Mouse (Mus musculus): ENCODE results near the gene Bcl9l. TPM values are rescaled to one million over a fixed set of nuclear protein-coding genes. Genes with fewer than 3 reads are reported as not detected.

Bcl9l gene
- polyA plus RNA-seq, 1 experiment from 2014 or later = 16.9 TPM

GRCm38 (mm10) chr9:44551138-44551537 is 68.5 kb downstream of the Bcl9l start:
- 87% methylated on average over 10 of the region's 10 CpGs for WGBS
- Histone ChIP-seq H3K27ac (replicated peaks; ENCODE audit: low read depth, low read length) (no peak overlapping the region), H3K4me2 (ENCODE audit: low read depth, low read length) (no peak overlapping the region), H3K4me1 (ENCODE audit: control insufficient read depth, insufficient read depth, low read length) (no peaks in the 10 kb centered on the region), H3K27me3 (replicated peaks; ENCODE audit: control insufficient read depth, insufficient read depth, low read length) (no peaks in the 10 kb centered on the region), H3K9ac (ENCODE audit: low read depth, low read length) (no peak overlapping the region), H3K9me3 (ENCODE audit: control insufficient read depth, low read length) (no peaks in the 10 kb centered on the region), H3K36me3 (ENCODE audit: control insufficient read depth, insufficient read depth, low read length) (no peaks in the 10 kb centered on the region), H3K4me3 (ENCODE audit: low read depth, low read length) (no peak overlapping the region)
- DNase-seq (ENCODE audit: low spot score) (no peak), ATAC-seq (ENCODE audit: low read depth) (no peak)

DNA sequence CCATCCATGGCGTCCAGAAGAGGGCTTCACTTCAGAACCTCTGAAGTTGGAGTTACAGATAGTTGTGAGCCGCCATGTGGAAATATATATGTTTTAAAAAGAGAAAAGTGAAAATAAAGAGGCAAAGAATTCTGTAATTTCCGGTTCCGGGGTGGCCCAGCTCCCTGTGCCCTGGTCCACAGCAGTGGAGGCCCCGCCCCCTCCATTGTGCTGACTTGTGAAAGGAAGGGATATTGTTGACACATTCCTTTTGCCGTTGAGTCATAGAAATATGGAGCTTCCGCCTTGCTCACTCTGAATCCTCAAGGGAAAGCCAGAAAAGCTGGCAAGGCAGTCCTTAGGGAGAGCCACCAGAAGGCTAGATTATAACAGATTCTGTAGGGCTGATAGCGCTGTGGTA is 69.5 kb downstream of the Bcl9l start:
- ATAC-seq (ENCODE audit: low read depth) (no peak), DNase-seq (ENCODE audit: low spot score) (peak; percentile 29)

More for the DNA sequence above, 69.5 kb downstream of the Bcl9l start:
- Histone ChIP-seq H3K36me3 (ENCODE audit: control insufficient read depth, insufficient read depth, low read length) (no peaks in the 10 kb centered on the region), H3K4me3 (ENCODE audit: low read depth, low read length) (no peak overlapping the region), H3K4me1 (ENCODE audit: control insufficient read depth, insufficient read depth, low read length) (no peaks in the 10 kb centered on the region), H3K27me3 (replicated peaks; ENCODE audit: control insufficient read depth, insufficient read depth, low read length) (no peaks in the 10 kb centered on the region), H3K4me2 (ENCODE audit: low read depth, low read length) (no peak overlapping the region), H3K27ac (replicated peaks; ENCODE audit: low read depth, low read length) (no peak overlapping the region), H3K9ac (ENCODE audit: low read depth, low read length) (no peak overlapping the region), H3K9me3 (ENCODE audit: control insufficient read depth, low read length) (no peaks in the 10 kb centered on the region)
- WGBS = 82% methylated on average over 8 of the region's 8 CpGs

Other genes with a start within 250 kb of the Bcl9l start
- 15.3 and 17.1 TPM in 2 replicates for gene Cbl, start 248.8 kb upstream of the Bcl9l start, polyA plus RNA-seq (2014; fragmentation: Nextera tagmentation; extraction: Ambion mirVana)
- gene Ccdc153, start 242.1 kb upstream of the Bcl9l start, polyA plus RNA-seq (2014; fragmentation: Nextera tagmentation; extraction: Ambion mirVana) = 0.96 and 10.0 TPM in 2 replicates
- 0.12 and 0.15 TPM in 2 replicates for gene Pdzd3, start 231.4 kb upstream of the Bcl9l start, polyA plus RNA-seq (2014; fragmentation: Nextera tagmentation; extraction: Ambion mirVana)
- 9.7 and 13.2 TPM in 2 replicates for gene Nlrx1, start 214.2 kb upstream of the Bcl9l start, polyA plus RNA-seq (2014; fragmentation: Nextera tagmentation; extraction: Ambion mirVana)
- 4.5 and 5.1 TPM in 2 replicates for gene Abcg4, start 194.2 kb upstream of the Bcl9l start, polyA plus RNA-seq (2014; fragmentation: Nextera tagmentation; extraction: Ambion mirVana)
- gene Hinfp, start 177.2 kb upstream of the Bcl9l start, polyA plus RNA-seq (2014; fragmentation: Nextera tagmentation; extraction: Ambion mirVana) = 15.6 and 18.7 TPM in 2 replicates
- 7.3 and 9.5 TPM in 2 replicates for gene C2cd2l, start 162.5 kb upstream of the Bcl9l start, polyA plus RNA-seq (2014; fragmentation: Nextera tagmentation; extraction: Ambion mirVana)
- gene Dpagt1, start 156.8 kb upstream of the Bcl9l start, polyA plus RNA-seq (2014; fragmentation: Nextera tagmentation; extraction: Ambion mirVana) = 34.3 and 34.9 TPM in 2 replicates
- 202 and 227 TPM in 2 replicates for gene H2afx, start 148.1 kb upstream of the Bcl9l start, polyA plus RNA-seq (2014; fragmentation: Nextera tagmentation; extraction: Ambion mirVana)
- gene Hmbs, start 138.6 kb upstream of the Bcl9l start, polyA plus RNA-seq (2014; fragmentation: Nextera tagmentation; extraction: Ambion mirVana) = 98.5 and 99.9 TPM in 2 replicates
- gene Vps11, start 121.2 kb upstream of the Bcl9l start, polyA plus RNA-seq (2014; fragmentation: Nextera tagmentation; extraction: Ambion mirVana) = 24.5 and 25.8 TPM in 2 replicates
- gene Hyou1, start 103.3 kb upstream of the Bcl9l start, polyA plus RNA-seq (2014; fragmentation: Nextera tagmentation; extraction: Ambion mirVana) = 29.6 and 30.0 TPM in 2 replicates
- 19.0 and 20.1 TPM in 2 replicates for gene Slc37a4, start 86.0 kb upstream of the Bcl9l start, polyA plus RNA-seq (2014; fragmentation: Nextera tagmentation; extraction: Ambion mirVana)
- 2,445 and 2,627 TPM in 2 replicates for gene Rps25, start 75.7 kb upstream of the Bcl9l start, polyA plus RNA-seq (2014; fragmentation: Nextera tagmentation; extraction: Ambion mirVana)
- 130 and 133 TPM in 2 replicates for gene Trappc4, start 75.2 kb upstream of the Bcl9l start, polyA plus RNA-seq (2014; fragmentation: Nextera tagmentation; extraction: Ambion mirVana)
- 19.4 and 23.6 TPM in 2 replicates for gene Ccdc84, start 64.3 kb upstream of the Bcl9l start, polyA plus RNA-seq (2014; fragmentation: Nextera tagmentation; extraction: Ambion mirVana)
- gene Foxr1, start 41.7 kb upstream of the Bcl9l start, polyA plus RNA-seq (2014; fragmentation: Nextera tagmentation; extraction: Ambion mirVana) = not detected in 2 replicates
- 1.7 and 2.3 TPM in 2 replicates for gene Upk2, start 27.8 kb upstream of the Bcl9l start, polyA plus RNA-seq (2014; fragmentation: Nextera tagmentation; extraction: Ambion mirVana)
- gene Cxcr5, start 79.1 kb downstream of the Bcl9l start, polyA plus RNA-seq (2014; fragmentation: Nextera tagmentation; extraction: Ambion mirVana) = 0.13 and 0.35 TPM in 2 replicates
- 16.1 and 18.2 TPM in 2 replicates for gene Ddx6, start 122.1 kb downstream of the Bcl9l start, polyA plus RNA-seq (2014; fragmentation: Nextera tagmentation; extraction: Ambion mirVana)
- gene Treh, start 190.4 kb downstream of the Bcl9l start, polyA plus RNA-seq (2014; fragmentation: Nextera tagmentation; extraction: Ambion mirVana) = not detected in 2 replicates